Mouse (Mus musculus): ENCODE data around the gene Syn3.

Gene Syn3

GRCm38 (mm10) chr10:86182183-86182805, 316.4 kb downstream of the Syn3 start:
- peak; percentile 60 for ATAC-seq (ENCODE audit: insufficient number of reproducible peaks, low FRiP score, low TSS enrichment)

DNA sequence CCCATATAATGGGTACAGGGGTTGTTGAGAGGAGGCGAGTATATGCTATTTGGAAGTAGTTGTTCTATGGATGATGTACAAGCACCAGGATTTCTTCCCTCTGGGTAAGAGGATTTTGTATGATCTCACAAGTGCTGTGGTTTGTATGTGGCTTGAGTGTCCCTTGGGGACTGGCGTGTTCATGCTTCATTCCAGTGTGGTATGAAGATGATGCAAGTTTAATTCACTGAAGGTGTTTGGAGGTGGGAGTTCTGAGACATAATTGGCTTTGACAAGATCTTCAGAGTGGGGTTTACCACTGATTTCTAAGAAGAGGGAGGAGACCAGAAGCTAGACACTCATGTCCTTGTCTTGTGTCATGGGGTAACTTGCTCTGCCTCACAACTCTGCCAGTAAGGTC, 322.3 kb downstream of the Syn3 start:
- ATAC-seq (ENCODE audit: insufficient number of reproducible peaks, low FRiP score, low TSS enrichment), result no peak

DNA sequence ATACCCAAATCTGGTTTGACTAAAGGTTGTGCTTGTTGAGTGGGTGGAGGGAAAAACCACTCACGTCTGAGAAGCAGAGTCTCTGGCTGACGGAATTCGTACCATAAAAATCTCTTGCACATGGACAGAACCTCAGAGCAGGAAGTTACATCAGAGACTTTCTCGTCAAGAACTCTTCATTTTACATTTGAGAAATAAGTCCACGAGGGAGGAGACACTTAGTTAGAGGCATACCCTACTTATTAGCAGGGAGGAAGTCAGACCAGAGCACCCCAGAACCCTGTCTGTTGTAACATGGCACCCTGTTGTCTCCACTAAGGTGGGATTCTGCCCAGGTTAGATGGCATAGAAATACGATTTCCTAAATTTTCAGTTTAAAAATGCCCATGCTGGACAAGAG, 324.7 kb downstream of the Syn3 start:
- ATAC-seq (ENCODE audit: insufficient number of reproducible peaks, low FRiP score, low TSS enrichment), result no peak

DNA sequence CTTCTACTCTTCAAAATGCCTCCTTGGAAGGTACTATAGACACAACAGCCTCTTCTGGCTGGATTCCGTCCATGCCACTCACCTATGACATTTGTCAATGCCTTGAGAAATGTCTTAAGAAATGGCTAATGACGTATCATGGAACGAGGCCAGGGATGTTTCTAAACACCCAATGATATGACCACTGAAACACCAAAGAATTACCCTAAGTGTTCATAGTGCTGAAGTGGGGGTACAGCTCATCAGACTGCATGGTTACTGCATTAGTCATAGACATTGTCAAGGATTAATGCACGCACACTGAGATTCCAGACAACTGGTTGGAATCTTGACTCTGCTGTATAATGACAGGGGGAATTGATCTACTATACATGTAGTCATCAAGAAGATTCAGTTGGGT, 325.4 kb downstream of the Syn3 start:
- no peak for ATAC-seq (ENCODE audit: insufficient number of reproducible peaks, low FRiP score, low TSS enrichment)

DNA sequence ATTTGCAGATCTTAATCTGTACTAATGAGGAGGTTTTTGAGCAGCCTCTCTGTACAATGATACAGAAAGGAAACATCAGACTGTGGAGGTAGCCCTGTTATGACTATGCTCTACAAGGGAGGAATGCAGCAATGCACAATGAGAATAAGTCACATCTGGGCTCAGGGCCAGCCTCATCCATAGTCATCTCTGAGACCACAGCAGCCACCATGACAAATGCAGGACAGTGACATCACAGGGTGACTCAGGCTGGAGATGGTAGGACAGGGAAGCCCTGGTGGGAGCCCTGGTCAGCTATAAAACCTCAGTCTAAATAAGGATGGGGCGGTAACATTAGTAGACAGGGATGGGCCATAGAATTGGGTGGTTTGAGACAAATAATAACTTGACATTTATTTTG, 327.4 kb downstream of the Syn3 start:
- no peak for ATAC-seq (ENCODE audit: insufficient number of reproducible peaks, low FRiP score, low TSS enrichment)

DNA sequence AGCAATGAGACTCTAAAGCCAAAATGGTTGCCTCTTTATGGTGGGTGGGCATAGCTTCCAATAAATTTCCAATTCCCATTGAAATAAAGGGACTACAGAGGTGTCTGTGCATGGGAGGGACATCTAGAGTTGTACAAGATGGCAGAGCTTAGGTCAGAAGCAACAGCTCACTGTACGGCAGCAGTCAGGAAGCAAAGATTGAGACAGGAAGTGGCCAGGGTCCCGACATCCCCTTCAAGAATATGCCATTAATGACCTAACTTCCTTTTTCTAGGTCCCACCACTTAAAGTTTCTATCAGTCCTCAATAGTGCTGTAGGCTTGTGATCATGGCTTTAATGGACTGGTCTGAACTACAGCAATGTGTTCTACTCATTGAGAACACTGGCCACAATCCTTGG, 330.6 kb downstream of the Syn3 start:
- ATAC-seq (ENCODE audit: insufficient number of reproducible peaks, low FRiP score, low TSS enrichment), result no peak

- ATAC-seq (ENCODE audit: insufficient number of reproducible peaks, low FRiP score, low TSS enrichment), result no peak
Measured at GRCm38 (mm10) chr10:86166854-86167268, 331.8 kb downstream of the Syn3 start.

DNA sequence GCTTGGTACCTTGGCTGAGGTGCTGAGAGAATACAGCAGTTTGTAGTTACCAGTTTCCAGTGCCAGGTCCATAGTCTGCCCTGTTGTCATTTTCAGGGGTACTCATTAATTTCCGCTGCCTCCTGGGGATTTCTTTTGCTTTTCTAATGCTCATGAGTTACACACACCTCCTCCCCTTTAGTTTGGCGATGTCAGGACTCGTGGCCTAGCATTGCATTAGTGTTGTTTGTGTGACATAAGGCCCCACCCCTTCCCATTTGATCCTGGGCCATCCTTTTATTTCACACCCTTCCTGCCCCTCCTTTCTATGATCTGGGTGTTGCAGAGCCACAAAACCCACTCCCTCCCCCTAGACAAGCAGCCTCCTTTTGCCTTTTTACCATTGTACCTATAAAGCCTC, 334.6 kb downstream of the Syn3 start:
- no peak for ATAC-seq (ENCODE audit: insufficient number of reproducible peaks, low FRiP score, low TSS enrichment)

DNA sequence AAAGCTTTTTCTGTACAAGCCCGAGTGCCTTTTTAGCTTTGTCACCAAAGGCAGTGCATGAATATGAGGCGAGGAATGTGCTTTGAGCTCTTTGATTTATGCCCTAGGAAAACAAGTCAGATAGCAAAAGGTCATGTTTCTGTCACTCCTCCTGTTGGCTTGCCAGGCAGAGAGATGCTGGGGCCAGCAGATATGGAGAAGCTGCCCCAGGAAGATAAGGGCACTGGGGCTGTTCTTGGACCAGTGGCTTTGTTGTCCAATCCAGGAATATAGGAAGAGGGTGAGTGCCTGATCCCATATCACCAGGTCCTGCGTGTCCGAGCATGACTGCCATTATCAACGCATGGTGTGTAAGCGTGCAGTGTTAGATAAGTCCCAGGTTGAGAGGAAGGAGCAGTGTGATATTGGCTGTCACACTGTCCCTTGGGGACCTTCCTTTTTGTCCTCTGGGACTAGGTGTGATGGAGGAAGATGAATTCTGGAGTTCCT, 336.9 kb downstream of the Syn3 start:
- ATAC-seq (ENCODE audit: insufficient number of reproducible peaks, low FRiP score, low TSS enrichment), result no peak

- no peak for ATAC-seq (ENCODE audit: insufficient number of reproducible peaks, low FRiP score, low TSS enrichment)
Measured at GRCm38 (mm10) chr10:86158198-86158899, 340.3 kb downstream of the Syn3 start.

DNA sequence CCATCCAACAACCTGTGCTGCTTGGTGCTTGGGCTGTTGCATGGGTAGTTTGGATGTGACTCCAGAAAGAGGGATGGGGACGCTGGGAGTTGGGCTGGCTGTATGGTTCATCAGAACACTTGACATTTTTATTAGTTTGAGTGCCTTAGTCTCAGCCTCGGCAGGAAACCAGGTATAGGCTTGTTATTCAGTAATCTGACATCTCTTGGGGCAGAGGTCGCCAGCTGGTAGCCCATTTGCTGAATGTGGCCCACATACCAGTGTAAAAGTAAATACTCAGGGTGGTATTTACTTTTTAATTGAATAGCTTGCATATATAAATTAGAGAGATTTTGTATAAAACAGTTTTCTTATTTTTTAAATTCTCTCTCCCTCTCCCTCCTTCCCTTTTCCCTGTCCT, 343.4 kb downstream of the Syn3 start:
- ATAC-seq (ENCODE audit: insufficient number of reproducible peaks, low FRiP score, low TSS enrichment), result no peak

- ATAC-seq (ENCODE audit: insufficient number of reproducible peaks, low FRiP score, low TSS enrichment), result no peak
Measured at GRCm38 (mm10) chr10:86153221-86153620, 345.5 kb downstream of the Syn3 start.

DNA sequence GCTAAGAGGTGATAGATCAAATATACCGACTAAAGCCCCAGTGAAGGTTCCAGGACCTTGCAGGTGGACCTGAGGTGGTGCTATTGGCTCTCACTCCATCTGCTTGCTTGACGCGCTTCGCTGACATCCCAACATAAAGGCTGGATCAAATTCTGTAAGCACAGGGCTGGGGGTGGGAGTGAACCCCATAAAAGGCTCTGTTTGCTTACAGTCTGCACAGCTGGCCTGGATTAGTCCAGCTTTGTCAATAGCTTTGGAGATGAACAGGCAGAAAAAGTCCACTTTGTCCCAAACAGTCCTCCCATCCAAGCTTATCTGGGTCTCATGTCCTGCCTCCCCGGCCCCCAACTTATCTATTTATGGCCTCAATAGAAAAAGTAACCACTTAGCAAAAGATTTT, 347.3 kb downstream of the Syn3 start:
- no peak for ATAC-seq (ENCODE audit: insufficient number of reproducible peaks, low FRiP score, low TSS enrichment)

GRCm38 (mm10) chr10:86150076-86150475, 348.6 kb downstream of the Syn3 start:
- ATAC-seq (ENCODE audit: insufficient number of reproducible peaks, low FRiP score, low TSS enrichment), result no peak

GRCm38 (mm10) chr10:86149029-86149818, 349.5 kb downstream of the Syn3 start:
- ATAC-seq (ENCODE audit: insufficient number of reproducible peaks, low FRiP score, low TSS enrichment), result no peak

DNA sequence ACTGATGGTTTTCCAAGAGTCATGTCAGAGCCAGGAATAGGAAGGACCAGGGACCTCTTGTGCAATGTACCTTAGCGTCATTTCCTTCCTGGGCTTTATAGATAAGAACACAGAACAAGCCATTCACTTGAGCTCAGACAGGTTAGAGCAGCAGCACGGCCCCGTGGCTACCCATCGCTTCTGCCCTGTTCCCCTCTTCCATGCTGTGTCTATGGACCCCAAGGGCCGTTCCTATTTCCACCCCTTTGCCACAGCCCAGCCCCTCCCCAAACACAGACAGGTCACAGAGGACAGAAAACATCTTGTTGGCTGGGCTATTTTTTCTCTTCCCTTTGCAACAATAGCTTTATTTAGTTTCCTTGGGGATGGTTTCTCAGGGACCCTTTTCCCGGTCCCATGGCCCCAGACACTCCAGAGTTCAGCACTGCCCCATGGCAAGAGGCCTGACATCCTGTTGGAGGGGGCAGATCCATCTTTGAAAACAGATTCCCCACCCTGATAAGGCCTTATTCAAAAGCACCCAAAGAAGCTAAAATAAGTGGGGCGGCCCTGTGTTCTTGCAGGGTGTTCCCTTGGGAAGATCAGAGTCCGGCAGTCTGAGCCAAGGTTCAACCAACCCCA, 359.5 kb downstream of the Syn3 start:
- ATAC-seq (ENCODE audit: insufficient number of reproducible peaks, low FRiP score, low TSS enrichment), result no peak

DNA sequence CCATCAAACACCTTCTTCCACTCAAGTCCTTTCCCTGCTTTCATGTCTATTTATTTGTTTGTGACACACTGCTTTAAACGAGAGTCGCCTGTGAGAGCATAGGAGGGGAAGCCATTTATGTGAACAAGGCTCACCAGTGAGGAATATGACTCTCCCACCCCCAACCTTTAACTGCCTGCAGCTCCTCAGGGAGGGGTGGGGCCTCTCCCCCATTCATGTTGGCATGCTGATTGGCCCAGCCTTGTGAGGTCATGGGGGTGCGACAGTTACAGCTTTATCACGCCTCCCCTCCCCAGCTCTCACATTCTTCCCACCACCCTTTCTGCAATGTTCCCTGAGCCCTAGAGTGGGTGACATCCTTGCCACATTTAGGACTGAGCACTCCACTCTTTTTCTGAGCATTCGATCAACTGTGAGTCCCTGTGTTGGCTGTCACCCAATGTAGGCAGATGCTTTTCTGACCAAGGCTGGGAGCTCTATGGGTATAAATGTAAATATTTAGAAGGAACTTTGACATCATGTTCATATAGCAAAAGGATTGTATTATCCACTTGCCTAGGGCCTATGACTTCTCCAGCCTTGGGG, 361.0 kb downstream of the Syn3 start:
- ATAC-seq (ENCODE audit: insufficient number of reproducible peaks, low FRiP score, low TSS enrichment), result no peak

GRCm38 (mm10) chr10:86137106-86137505, 361.6 kb downstream of the Syn3 start:
- ATAC-seq (ENCODE audit: insufficient number of reproducible peaks, low FRiP score, low TSS enrichment), result no peak

DNA sequence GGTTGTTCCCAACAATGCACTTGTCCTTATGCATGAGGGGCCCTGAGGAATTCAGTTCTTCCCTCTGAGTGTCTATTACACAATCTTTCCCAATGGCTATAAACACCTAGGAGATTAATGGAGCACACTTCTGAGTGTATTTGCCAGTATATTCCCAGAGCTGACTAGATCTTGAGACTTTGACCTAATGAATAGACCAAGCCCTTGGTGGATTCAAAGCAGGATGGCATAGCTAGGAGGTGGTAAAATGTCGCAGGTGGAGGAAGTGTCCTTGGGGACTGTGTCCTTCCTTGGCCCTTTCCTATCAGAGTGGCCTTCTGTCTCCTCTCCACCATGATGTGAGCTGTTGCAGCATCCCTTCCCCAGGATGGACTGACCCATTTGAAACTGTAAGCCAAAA, 362.4 kb downstream of the Syn3 start:
- no peak for ATAC-seq (ENCODE audit: insufficient number of reproducible peaks, low FRiP score, low TSS enrichment)

GRCm38 (mm10) chr10:86134848-86135247, 363.8 kb downstream of the Syn3 start:
- no peak for ATAC-seq (ENCODE audit: insufficient number of reproducible peaks, low FRiP score, low TSS enrichment)

GRCm38 (mm10) chr10:86134336-86134735, 364.4 kb downstream of the Syn3 start:
- ATAC-seq (ENCODE audit: insufficient number of reproducible peaks, low FRiP score, low TSS enrichment), result no peak

Data from cerebellum, adult (tissue).